Mouse (Mus musculus) heart, adult 2 months (tissue): ENCODE measurements around the gene Prss47.

Experiments used
- CTCF ChIP-seq: fragments of 200-600 bp; IDR thresholded peaks from 2 replicates; pipeline ENCODE4 v1.8.1; 2022; ENCODE audit warnings: antibody characterized with exemption, mild to moderate bottlenecking, moderate library complexity
- EP300 ChIP-seq: fragments of 200-500 bp; IDR thresholded peaks from 2 replicates; pipeline ENCODE4 v1.6.1; 2011; ENCODE audit warnings: low read depth, low read length, control low read depth; ENCODE audit not compliant: insufficient read depth
- POLR2A ChIP-seq: fragments of 200-500 bp; IDR thresholded peaks from 2 replicates; pipeline ENCODE4 v1.6.1; 2011; ENCODE audit warnings: mild to moderate bottlenecking, low read depth, low read length, control low read depth; ENCODE audit not compliant: insufficient read depth

- TF ChIP-seq CTCF, result no peak
- no peak for TF ChIP-seq POLR2A
- TF ChIP-seq EP300, result no peak
These were observed 48.1 kb upstream of the Prss47 start for GRCm38 (mm10) chr13:65100678-65101077.
